Mouse (Mus musculus) erythroblast, adult 5-6 weeks (primary cell): ENCODE measurements around the gene Rnf187. TPM values are rescaled to one million over a fixed set of nuclear protein-coding genes. Genes with fewer than 3 reads are reported as not detected.

Source experiments
- ATAC-seq: replicated peaks from 2 replicates; pipeline ENCODE4 v1.8.0; 2016; ENCODE audit warnings: moderate number of reproducible peaks, mild to moderate bottlenecking, moderate TSS enrichment, inconsistent platforms; ENCODE audit not compliant: poor library complexity, low FRiP score, severe bottlenecking
- total RNA-seq, 2 experiments: library from RNA; stranded (forward) in 1 of 2; stranded (reverse) in 1 of 2; fragments of 150-400 nt in 1 of 2; fragments of 200-764, 138-1000 nt in 1 of 2; gene quantifications; 2 replicates each; pipeline versions ENCODE4 v1.2.3 to v1.2.4; 2015 to 2017; ENCODE audit warnings: low replicate concordance in 2 of 2

The Rnf187 gene
- total RNA-seq (2015; ENCODE audit: low replicate concordance) (18.6 and 23.6 TPM in 2 replicates), total RNA-seq (2017; ENCODE audit: low replicate concordance) (32.3 and 36.6 TPM in 2 replicates)

GRCm38 (mm10) chr11:58938322-58939087 is at the start of gene Rnf187:
Rnf187 (minus strand) TSS chr11:58938916.
- peak; percentile 94 for ATAC-seq

GRCm38 (mm10) chr11:58985299-58985917 is 46.7 kb upstream of the Rnf187 start:
- ATAC-seq = no peak

DNA sequence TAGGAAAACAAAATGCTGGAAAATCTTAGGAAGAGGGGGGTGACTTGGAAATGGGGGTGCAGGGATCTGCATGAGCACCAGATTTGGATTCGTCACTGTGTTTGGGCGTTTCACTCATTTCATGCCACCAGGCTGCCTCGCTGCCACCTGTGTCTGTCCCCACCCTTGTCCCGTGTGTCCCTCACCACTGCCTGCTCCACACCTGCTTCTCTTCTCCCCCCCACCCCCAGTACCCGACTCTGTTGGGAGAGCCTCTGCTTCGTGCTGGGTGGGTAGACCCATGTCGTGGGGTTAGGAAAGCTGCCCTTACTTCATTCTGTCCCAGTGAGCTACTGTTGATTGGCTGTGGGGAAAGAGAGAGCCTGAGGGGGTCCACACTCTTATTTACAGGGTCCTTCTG is 45.9 kb upstream of the Rnf187 start:
- ATAC-seq = no peak

DNA sequence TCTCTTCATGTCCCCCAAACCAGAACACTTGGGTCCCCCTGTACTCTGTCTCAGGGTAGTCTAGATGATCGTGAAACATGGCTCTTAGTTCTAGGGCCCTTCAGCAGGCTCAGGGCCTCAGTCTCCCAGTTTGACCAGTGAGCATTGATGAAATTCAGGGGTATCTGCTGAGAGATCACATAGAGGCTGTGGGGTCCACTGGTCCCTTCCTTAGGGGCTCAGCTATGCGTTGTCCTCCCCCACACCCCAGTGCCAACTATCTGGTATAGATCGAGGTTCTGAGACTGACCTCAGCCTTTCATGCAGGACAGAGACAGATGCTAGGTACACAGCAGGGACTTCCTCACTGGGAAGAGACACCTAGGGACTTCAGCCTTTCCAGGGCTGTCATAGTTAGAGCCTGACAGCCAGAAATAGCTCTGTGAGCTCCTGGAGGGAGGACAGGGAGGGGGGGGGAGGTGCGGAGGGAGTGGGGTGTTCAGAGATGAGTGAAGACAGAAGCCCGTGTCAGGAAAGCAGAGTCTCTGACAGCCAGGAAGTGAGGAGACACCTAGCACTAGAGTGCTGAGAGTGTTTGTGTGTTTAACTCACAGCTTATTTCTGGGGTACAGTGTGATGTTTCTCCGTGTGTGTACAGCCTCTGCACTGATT is 45.1 kb upstream of the Rnf187 start:
- no peak for ATAC-seq

GRCm38 (mm10) chr11:58982471-58983097 is 43.9 kb upstream of the Rnf187 start:
- no peak for ATAC-seq

GRCm38 (mm10) chr11:58981541-58982447 is 43.1 kb upstream of the Rnf187 start:
- ATAC-seq = peak; percentile 55

GRCm38 (mm10) chr11:58980381-58980990 is 41.8 kb upstream of the Rnf187 start:
- ATAC-seq = no peak

GRCm38 (mm10) chr11:58979661-58980060 is 40.9 kb upstream of the Rnf187 start:
- ATAC-seq = no peak

DNA sequence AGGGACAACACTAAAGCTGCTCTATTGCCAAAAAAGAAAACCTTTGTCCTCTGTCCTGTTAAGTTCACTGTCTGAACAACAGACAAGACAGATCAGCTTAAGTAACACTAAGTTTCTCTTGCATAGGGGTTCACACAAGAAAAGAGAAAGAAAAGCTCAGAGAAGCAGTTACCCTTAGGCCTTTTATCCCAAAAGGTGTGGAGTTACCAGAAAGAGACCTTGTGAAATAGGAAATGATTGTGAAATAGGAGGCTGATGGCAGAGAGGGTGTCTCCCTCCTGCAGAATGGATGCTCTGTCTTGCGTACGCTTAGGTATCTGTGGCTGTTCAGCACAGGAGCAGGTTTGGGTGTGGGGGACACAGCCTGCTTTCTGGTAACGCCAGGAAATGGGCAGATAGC is 40.5 kb upstream of the Rnf187 start:
- no peak for ATAC-seq

DNA sequence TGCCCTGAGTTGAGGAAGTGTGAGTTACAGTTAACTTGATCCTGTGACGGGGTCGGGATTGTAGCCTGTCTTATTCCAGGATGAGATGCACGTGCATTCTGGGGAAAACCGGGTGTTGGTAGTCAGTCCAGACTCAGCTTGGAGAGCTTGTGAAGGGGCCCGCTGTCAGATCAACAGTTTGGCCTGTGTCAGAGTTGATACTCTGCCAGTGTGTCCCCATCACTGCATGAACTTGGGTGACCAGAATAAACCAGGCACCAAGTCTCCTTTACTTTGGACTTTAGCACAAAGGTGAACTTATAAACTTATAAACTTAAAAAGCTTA is 40.0 kb upstream of the Rnf187 start:
- ATAC-seq = peak; percentile 10; the same call in 1 of the 2 replicates

DNA sequence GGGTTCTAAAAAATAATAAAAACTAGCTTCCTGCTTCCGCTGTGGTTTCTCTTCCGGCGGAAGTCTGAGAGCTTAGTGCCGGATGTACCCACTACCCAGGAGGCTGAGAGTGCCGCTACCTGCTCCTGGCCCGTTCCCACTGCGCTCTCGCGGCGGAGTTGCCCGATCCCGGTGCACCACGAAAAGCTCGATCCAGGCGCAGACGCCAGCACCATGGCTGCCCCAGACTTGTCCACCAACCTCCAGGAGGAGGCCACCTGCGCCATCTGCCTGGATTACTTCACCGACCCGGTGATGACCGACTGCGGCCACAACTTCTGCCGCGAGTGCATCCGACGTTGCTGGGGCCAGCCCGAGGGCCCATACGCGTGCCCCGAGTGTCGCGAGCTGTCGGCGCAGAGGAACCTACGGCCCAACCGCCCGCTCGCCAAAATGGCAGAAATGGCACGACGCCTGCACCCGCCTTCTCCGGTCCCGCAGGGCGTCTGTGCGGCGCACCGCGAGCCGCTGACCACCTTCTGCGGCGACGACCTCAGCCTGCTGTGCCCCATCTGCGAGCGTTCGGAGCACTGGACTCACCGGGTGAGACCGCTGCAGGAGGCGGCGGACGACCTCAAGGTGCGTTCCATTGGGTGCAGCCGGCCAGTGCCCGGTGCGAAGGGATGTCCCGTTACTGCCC is 39.5 kb upstream of the Rnf187 start, which contains the start of gene Trim11:
TSS of gene Trim11 (plus strand) at position 67 of the 679 bp plus-strand sequence.
- ATAC-seq = peak; percentile 44

DNA sequence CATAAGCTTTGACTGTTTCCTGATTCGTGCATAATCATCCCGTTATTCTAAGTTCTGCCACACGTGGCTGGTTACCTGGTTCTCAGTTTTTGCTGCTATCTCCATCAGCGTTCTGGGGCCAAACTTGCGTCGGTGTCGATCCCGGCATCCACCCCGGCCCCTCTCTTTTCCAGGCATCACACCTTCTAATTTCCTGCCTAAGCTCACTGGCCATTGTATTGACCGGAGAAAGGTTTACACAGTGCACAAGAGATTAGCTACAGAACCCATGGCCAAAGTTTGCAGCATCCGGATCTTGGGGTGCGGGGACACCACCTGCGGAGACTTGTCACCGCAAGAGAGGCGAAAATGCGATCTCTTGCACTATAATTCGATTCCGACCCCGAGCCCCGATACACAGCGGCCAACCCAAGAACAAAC is 38.9 kb upstream of the Rnf187 start:
- ATAC-seq = peak; percentile 44

- ATAC-seq = peak; percentile 72
Observed at GRCm38 (mm10) chr11:58977150-58977549, 38.4 kb upstream of the Rnf187 start.

- ATAC-seq = no peak
Observed at GRCm38 (mm10) chr11:58974414-58974813, 35.7 kb upstream of the Rnf187 start.

GRCm38 (mm10) chr11:58971796-58972195 is 33.1 kb upstream of the Rnf187 start:
- no peak for ATAC-seq

DNA sequence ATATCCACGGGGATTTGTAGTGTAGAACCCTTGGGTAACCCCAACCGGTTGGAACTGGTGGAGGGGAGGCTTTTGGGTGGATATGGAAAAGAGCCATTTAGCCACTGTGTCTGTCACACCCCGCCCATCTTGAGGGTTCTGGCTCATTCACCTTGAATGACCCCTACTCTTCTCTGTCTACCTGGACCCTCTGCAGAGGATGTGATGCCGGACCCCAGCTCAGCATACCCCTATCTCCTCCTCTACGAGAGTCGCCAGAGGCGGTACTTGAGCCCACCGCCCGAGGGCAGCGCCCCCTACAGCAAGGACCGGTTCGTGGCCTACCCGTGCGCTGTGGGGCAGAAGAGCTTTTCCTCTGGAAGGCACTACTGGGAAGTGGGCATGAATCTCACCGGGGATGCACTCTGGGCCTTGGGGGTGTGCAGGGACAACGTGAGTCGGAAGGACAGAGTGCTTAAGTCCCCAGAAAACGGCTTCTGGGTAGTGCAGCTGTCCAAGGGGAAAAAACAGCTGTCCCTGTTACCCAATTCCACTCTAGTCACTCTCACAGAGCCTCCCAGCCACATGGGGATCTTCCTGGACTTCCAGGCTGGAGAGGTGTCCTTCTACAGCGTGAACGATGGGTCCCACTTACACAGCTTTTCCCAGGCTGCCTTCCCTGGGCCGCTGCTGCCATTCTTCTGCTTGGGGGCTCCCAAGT is 32.3 kb upstream of the Rnf187 start:
- ATAC-seq = no peak

DNA sequence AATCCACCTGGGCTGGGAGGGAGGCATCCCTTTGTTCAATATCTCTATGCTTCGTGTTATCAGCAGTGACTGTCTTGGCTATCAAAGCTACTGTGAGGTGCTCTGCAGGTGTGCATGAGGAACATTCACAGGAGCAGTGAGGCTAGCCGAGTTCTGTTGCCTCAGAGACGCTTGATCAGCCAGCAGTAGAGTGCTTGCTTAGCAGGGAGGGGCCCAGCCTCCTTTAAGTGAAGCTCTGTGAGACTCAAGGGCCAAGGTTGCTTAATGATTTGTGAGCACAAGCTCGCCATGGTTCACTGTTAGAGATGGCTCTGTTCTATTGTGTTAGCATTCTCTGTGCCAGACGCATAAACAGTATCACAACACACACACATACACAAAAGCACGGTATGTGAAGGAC is 30.9 kb upstream of the Rnf187 start:
- no peak for ATAC-seq

DNA sequence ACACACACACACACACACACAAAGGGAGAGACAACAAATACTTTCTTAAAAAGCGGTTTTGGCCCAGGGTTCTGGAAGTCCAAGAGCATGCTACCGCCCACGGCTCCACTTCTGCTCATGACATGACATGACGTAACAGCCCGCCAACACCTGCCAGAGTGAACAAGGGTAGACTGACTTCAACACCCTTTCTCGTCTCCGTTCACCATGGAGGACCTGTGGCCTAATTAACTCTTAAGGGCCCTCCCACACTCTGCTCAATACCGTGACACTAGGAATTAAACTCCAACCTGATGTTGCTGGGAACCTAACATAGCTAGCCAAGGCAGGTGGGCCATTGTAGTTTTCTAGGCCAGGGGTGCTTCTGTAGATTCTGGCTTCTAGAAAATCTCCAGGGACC is 30.3 kb upstream of the Rnf187 start:
- ATAC-seq = no peak
